Mouse (Mus musculus) heart, adult 18-20 months (tissue): Measurements from ENCODE around the gene Tssk6. TPM values are rescaled to one million over a fixed set of nuclear protein-coding genes. Genes with fewer than 3 reads are reported as not detected.
A peak's percentile ranks its signal among the peaks of the same experiment; 100 is the strongest.

Experiments
- DNase-seq, 2 experiments: peaks; one replicate each; pipeline ENCODE4 v3.0.0; 2021 to 2022; ENCODE audit warnings: mixed read lengths in 1 of 2
- long read RNA-seq, 2 experiments: library from polyadenylated mRNA; stranded (forward); transcript quantifications; one replicate each; pipeline ENCODE4 v2.0.0; 2021
- total RNA-seq, 2 experiments: library from RNA; stranded (reverse); gene quantifications; 2 replicates each; pipeline ENCODE4 v1.2.3; 2021

The Tssk6 gene
- total RNA-seq, result under 1 TPM in 1 of 2 experiments, not detected in 1; 0.25 TPM
- long read RNA-seq, experiment 1, result 0 reads
- long read RNA-seq, experiment 2, result 0 reads

- peak; percentile 29 to 62 for DNase-seq
These were observed at the start of gene Tssk6, which contains the start of the genes Ndufa13 and Yjefn3 for GRCm38 (mm10) chr8:69902163-69903062. Gene Tssk6, plus strand, starts transcription at chr8:69902184. Gene Ndufa13, minus strand, starts transcription at chr8:69902558. Gene Yjefn3, minus strand, starts transcription at chr8:69902712.

- no peak for DNase-seq
These were observed 48.1 kb upstream of the Tssk6 start for GRCm38 (mm10) chr8:69853869-69854268.

- no peak for DNase-seq
These were observed 41.2 kb upstream of the Tssk6 start for GRCm38 (mm10) chr8:69860807-69861206.

- no peak for DNase-seq
These were observed 40.7 kb upstream of the Tssk6 start for GRCm38 (mm10) chr8:69861251-69861650.

- DNase-seq, result peak in 1 of 2 experiments; percentile 31
These were observed 38.5 kb upstream of the Tssk6 start for GRCm38 (mm10) chr8:69863387-69864020.

GRCm38 (mm10) chr8:69864180-69864579 lies 37.8 kb upstream of the Tssk6 start:
- DNase-seq, result no peak

- DNase-seq, result no peak
These were observed 34.2 kb upstream of the Tssk6 start for GRCm38 (mm10) chr8:69867696-69868326.

- DNase-seq, result no peak
These were observed 31.8 kb upstream of the Tssk6 start for GRCm38 (mm10) chr8:69870003-69870765.

GRCm38 (mm10) chr8:69870907-69871306 lies 31.1 kb upstream of the Tssk6 start:
- DNase-seq, result no peak

GRCm38 (mm10) chr8:69874155-69874554 lies 27.8 kb upstream of the Tssk6 start:
- DNase-seq, result peak in 1 of 2 experiments; percentile 87

GRCm38 (mm10) chr8:69874654-69875053 lies 27.3 kb upstream of the Tssk6 start:
- no peak for DNase-seq

GRCm38 (mm10) chr8:69876097-69876496 lies 25.9 kb upstream of the Tssk6 start:
- DNase-seq, result no peak

- no peak for DNase-seq
These were observed 25.0 kb upstream of the Tssk6 start for GRCm38 (mm10) chr8:69876967-69877366.

GRCm38 (mm10) chr8:69877396-69877795 lies 24.6 kb upstream of the Tssk6 start:
- no peak for DNase-seq

GRCm38 (mm10) chr8:69877992-69878391 lies 24.0 kb upstream of the Tssk6 start:
- DNase-seq, result no peak

GRCm38 (mm10) chr8:69879678-69880077 lies 22.3 kb upstream of the Tssk6 start:
- no peak for DNase-seq

- no peak for DNase-seq
These were observed 21.1 kb upstream of the Tssk6 start for GRCm38 (mm10) chr8:69880841-69881240.

- DNase-seq, result no peak
These were observed 20.6 kb upstream of the Tssk6 start for GRCm38 (mm10) chr8:69881261-69881865.

- peak in 1 of 2 experiments; percentile 50 for DNase-seq
These were observed 19.8 kb upstream of the Tssk6 start for GRCm38 (mm10) chr8:69882021-69882756.

GRCm38 (mm10) chr8:69882833-69883600 lies 19.0 kb upstream of the Tssk6 start:
- no peak for DNase-seq
